Mouse (Mus musculus): Measurements from ENCODE around the gene Jmjd1c. TPM values are rescaled to one million over a fixed set of nuclear protein-coding genes. Genes with fewer than 3 reads are reported as not detected.

Gene Jmjd1c
- total and polyA plus RNA-seq, 2 experiments from 2014 or later = 45.1 to 63.8 TPM

DNA sequence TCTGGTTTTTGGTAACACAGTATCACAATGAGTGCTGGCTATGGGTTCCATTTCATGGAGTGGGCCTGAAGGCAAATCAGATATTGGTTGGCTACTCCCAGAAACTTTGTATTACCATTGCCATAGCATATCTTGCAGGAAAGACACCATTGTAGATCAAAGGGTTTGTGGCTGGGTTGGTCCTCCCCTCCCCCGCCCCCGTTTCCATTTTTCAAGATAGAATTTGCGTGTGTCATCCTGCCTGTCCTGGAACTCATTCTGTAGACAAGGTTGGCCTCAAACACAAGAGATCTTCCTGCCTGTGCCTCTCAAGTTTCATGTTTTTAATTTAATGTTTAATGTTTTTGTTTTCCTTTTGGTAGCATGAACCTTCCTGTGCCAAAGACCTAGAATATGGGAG is 98.1 kb downstream of the Jmjd1c start:
- no peak overlapping the region for H3K9ac ChIP-seq (replicated peaks; ENCODE audit: low read length, poor library complexity, severe bottlenecking)
- no peak overlapping the region for H3K4me2 ChIP-seq (ENCODE audit: low read depth, low read length, poor library complexity, severe bottlenecking)
- no peak for ATAC-seq (ENCODE audit: low FRiP score)
- H3K4me3 ChIP-seq (ENCODE audit: low read depth, low read length) = no peak overlapping the region
- no peak overlapping the region for H3K27ac ChIP-seq (ENCODE audit: low read depth, low read length)
- no peaks in the 10 kb centered on the region for H3K36me3 ChIP-seq (ENCODE audit: insufficient read depth, low read length)
- H3K4me1 ChIP-seq (ENCODE audit: insufficient read depth, low read length) = peaks cover 3% of the 10 kb centered on the region; the same call in 1 of the 2 replicates
- no peak for DNase-seq (ENCODE audit: low spot score)
- no peaks in the 10 kb centered on the region for H3K27me3 ChIP-seq (ENCODE audit: insufficient read depth, low read length)
- TF ChIP-seq CTCF (IDR thresholded peaks at IDR 0.05) = no peak
- WGBS = 89% methylated on average over 3 of the region's 3 CpGs
- H3K9me3 ChIP-seq (ENCODE audit: low read length) = no peaks in the 10 kb centered on the region

DNA sequence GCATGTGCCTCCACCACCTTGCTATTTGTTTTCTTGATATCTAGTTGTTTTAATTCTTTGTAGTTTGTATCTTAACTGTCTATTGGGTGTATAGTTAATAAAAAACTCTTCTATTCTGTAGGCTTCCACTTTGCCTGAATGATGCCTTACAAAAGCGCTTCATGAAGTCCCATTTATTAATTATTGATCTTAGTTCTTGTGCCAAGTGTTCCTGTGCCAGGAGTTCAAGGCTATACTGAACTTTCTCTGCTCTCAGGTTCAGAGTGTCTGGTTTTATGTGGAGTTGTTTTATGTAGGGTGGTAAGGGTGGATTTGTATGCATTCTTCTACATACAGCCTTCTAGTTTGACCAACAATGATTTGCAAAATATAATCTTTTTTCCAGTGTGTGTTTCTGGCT is 99.7 kb downstream of the Jmjd1c start:
- DNase-seq (ENCODE audit: low spot score) (no peak), ATAC-seq (ENCODE audit: low FRiP score) (no peak)
- Histone ChIP-seq H3K4me1 (ENCODE audit: insufficient read depth, low read length) (no peaks in the 10 kb centered on the region), H3K9ac (replicated peaks; ENCODE audit: low read length, poor library complexity, severe bottlenecking) (no peak overlapping the region), H3K4me3 (ENCODE audit: low read depth, low read length) (no peak overlapping the region), H3K27me3 (ENCODE audit: insufficient read depth, low read length) (no peaks in the 10 kb centered on the region), H3K4me2 (ENCODE audit: low read depth, low read length, poor library complexity, severe bottlenecking) (no peak overlapping the region), H3K36me3 (ENCODE audit: insufficient read depth, low read length) (no peaks in the 10 kb centered on the region), H3K27ac (ENCODE audit: low read depth, low read length) (no peak overlapping the region), H3K9me3 (ENCODE audit: low read length) (no peaks in the 10 kb centered on the region)
- 94% methylated on average over 1 of the region's 1 CpGs for WGBS
- no peak for TF ChIP-seq CTCF (IDR thresholded peaks at IDR 0.05)

DNA sequence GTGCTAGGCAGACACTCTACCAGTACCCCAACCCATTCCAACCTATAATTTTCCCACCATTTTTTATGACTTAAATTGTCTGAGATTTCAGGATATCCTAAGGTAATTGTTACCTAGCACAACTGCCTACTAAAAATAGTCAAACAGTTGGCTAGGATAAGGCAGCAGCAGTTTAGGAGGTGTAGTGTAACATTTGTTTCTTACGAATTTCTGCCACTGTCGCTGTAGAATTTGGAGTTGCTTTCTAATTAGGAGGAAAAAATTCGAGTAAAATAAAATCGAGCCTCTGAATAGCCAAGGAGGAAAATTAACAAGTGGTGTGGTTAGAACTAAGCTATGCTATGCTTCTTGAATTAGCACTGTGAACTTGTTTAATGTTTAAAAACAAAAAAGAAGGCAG is 101.3 kb downstream of the Jmjd1c start:
- H3K4me1 ChIP-seq (ENCODE audit: insufficient read depth, low read length) = no peaks in the 10 kb centered on the region
- no peak for ATAC-seq (ENCODE audit: low FRiP score)
- DNase-seq (ENCODE audit: low spot score) = no peak
- no peak overlapping the region for H3K4me2 ChIP-seq (ENCODE audit: low read depth, low read length, poor library complexity, severe bottlenecking)
- no peaks in the 10 kb centered on the region for H3K36me3 ChIP-seq (ENCODE audit: insufficient read depth, low read length)
- TF ChIP-seq CTCF (IDR thresholded peaks at IDR 0.05) = no peak
- no peaks in the 10 kb centered on the region for H3K27me3 ChIP-seq (ENCODE audit: insufficient read depth, low read length)
- whole genome bisulfite sequencing = 84% methylated on average over 4 of the region's 4 CpGs
- no peak overlapping the region for H3K4me3 ChIP-seq (ENCODE audit: low read depth, low read length)
- no peaks in the 10 kb centered on the region for H3K9me3 ChIP-seq (ENCODE audit: low read length)
- H3K9ac ChIP-seq (replicated peaks; ENCODE audit: low read length, poor library complexity, severe bottlenecking) = no peak overlapping the region
- H3K27ac ChIP-seq (ENCODE audit: low read depth, low read length) = no peak overlapping the region

DNA sequence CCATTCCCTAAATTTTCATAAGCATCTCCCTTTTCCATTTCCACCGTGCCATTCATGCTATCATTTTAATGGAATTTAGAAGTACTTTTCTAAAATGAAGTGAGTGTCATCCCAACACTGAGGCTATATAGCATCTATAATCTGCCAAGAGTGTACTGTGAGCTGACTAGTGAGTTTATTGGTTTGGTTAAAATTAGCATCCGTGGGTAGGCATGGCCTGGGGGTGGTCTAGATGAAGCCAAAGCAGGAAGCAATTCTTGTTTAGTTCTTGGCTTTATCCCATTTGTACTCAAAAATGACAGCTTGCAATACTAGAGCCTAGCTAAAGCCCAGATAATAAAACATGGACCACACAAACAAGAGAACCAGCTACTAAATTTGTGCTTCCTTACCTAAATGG is 101.9 kb downstream of the Jmjd1c start:
- WGBS = 61% methylated on average over 2 of the region's 2 CpGs
- TF ChIP-seq CTCF (IDR thresholded peaks at IDR 0.05) = no peak
- Histone ChIP-seq H3K36me3 (ENCODE audit: insufficient read depth, low read length) (no peaks in the 10 kb centered on the region), H3K4me2 (ENCODE audit: low read depth, low read length, poor library complexity, severe bottlenecking) (no peak overlapping the region), H3K4me1 (ENCODE audit: insufficient read depth, low read length) (no peaks in the 10 kb centered on the region), H3K4me3 (ENCODE audit: low read depth, low read length) (no peak overlapping the region), H3K9ac (replicated peaks; ENCODE audit: low read length, poor library complexity, severe bottlenecking) (no peak overlapping the region), H3K27ac (ENCODE audit: low read depth, low read length) (no peak overlapping the region), H3K27me3 (ENCODE audit: insufficient read depth, low read length) (no peaks in the 10 kb centered on the region), H3K9me3 (ENCODE audit: low read length) (no peaks in the 10 kb centered on the region)
- DNase-seq (ENCODE audit: low spot score) (peak; percentile 19), ATAC-seq (ENCODE audit: low FRiP score) (no peak)

DNA sequence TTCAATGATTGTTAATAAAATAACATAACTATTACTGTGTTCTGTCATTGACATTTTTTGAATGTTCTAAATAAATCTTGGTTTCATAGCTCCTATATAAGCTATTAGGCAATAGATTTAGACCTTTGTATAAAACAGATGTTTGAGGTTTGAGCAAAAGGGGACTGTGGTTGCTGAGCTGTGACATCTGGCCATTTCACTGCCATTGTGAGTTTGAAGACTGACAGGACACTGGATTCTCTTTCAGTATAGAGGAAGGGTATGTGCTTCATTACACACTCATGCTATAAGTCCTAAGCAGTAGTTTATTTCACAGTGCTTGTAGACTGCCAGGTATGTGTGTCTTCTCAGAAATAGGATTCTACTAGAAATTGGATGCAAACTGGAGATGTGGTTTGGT is 105.8 kb downstream of the Jmjd1c start:
- H3K27ac ChIP-seq (ENCODE audit: low read depth, low read length) = no peak overlapping the region
- H3K9me3 ChIP-seq (ENCODE audit: low read length) = no peaks in the 10 kb centered on the region
- DNase-seq (ENCODE audit: low spot score) (no peak), ATAC-seq (ENCODE audit: low FRiP score) (no peak)
- H3K4me2 ChIP-seq (ENCODE audit: low read depth, low read length, poor library complexity, severe bottlenecking) = no peak overlapping the region
- H3K4me1 ChIP-seq (ENCODE audit: insufficient read depth, low read length) = no peaks in the 10 kb centered on the region
- H3K4me3 ChIP-seq (ENCODE audit: low read depth, low read length) = no peak overlapping the region
- no peak overlapping the region for H3K9ac ChIP-seq (replicated peaks; ENCODE audit: low read length, poor library complexity, severe bottlenecking)
- no peaks in the 10 kb centered on the region for H3K36me3 ChIP-seq (ENCODE audit: insufficient read depth, low read length)
- no peak for TF ChIP-seq CTCF (IDR thresholded peaks at IDR 0.05)
- no peaks in the 10 kb centered on the region for H3K27me3 ChIP-seq (ENCODE audit: insufficient read depth, low read length)

DNA sequence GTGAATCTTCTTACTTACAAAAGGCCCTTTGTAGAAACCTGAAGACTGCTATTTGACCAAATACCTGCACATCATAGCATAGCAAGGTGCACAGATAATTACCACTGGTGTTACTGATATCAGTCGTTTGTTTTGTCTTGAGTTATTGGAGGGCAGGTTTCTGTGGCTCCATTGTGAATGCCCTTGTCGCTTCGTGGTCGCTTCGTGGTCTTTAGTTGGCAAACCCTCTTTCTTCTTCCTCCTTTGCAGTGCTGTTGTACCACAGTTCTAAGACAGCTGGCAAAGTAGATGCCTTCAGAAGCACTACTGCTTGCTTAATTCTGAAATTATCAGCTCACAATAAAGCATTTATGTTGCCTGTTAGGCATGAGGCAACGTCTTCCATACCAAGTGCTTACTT is 106.5 kb downstream of the Jmjd1c start:
- no peak overlapping the region for H3K4me2 ChIP-seq (ENCODE audit: low read depth, low read length, poor library complexity, severe bottlenecking)
- no peak overlapping the region for H3K4me3 ChIP-seq (ENCODE audit: low read depth, low read length)
- H3K27me3 ChIP-seq (ENCODE audit: insufficient read depth, low read length) = no peaks in the 10 kb centered on the region
- no peak for DNase-seq (ENCODE audit: low spot score)
- no peak overlapping the region for H3K27ac ChIP-seq (ENCODE audit: low read depth, low read length)
- no peaks in the 10 kb centered on the region for H3K4me1 ChIP-seq (ENCODE audit: insufficient read depth, low read length)
- H3K36me3 ChIP-seq (ENCODE audit: insufficient read depth, low read length) = no peaks in the 10 kb centered on the region
- H3K9me3 ChIP-seq (ENCODE audit: low read length) = no peaks in the 10 kb centered on the region
- H3K9ac ChIP-seq (replicated peaks; ENCODE audit: low read length, poor library complexity, severe bottlenecking) = no peak overlapping the region
- ATAC-seq (ENCODE audit: low FRiP score) = no peak
- no peak for TF ChIP-seq CTCF (IDR thresholded peaks at IDR 0.05)
- 85% methylated on average over 6 of the region's 6 CpGs for WGBS

Data from midbrain, postnatal 0 days (tissue).